Mouse (Mus musculus) stomach, embryonic 15.5 days (tissue): ENCODE results near the gene Cldn16. TPM values are rescaled to one million over a fixed set of nuclear protein-coding genes. Genes with fewer than 3 reads are reported as not detected.

Experiments used
- ATAC-seq: fragments of 200-750 bp; cut with Nextera tagmentation; 2 replicates; pipeline ENCODE4 v1.8.0; 2017; ENCODE audit warnings: low read depth, moderate number of reproducible peaks, moderate TSS enrichment; ENCODE audit not compliant: insufficient read depth, low FRiP score
- H3K27ac ChIP-seq: fragments of 300-500 bp; sonication (generic); 2 replicates; pipeline ENCODE4 v1.5.1; 2015; ENCODE audit warnings: mild to moderate bottlenecking, inconsistent platforms
- H3K27me3 ChIP-seq: fragments of 300-500 bp; sonication (generic); replicated peaks from 2 replicates; pipeline ENCODE4 v1.6.1; 2015; ENCODE audit warnings: inconsistent platforms
- H3K36me3 ChIP-seq: fragments of 300-500 bp; sonication (generic); 2 replicates; pipeline ENCODE4 v1.6.1; 2015; ENCODE audit warnings: inconsistent platforms
- H3K4me1 ChIP-seq: fragments of 300-500 bp; sonication (generic); 2 replicates; pipeline ENCODE4 v1.6.1; 2015; ENCODE audit warnings: inconsistent platforms
- H3K4me2 ChIP-seq: fragments of 300-500 bp; sonication (generic); 2 replicates; pipeline ENCODE4 v1.6.1; 2015; ENCODE audit warnings: mild to moderate bottlenecking, inconsistent platforms
- H3K4me3 ChIP-seq: fragments of 300-500 bp; sonication (generic); replicated peaks from 2 replicates; pipeline ENCODE4 v1.5.1; 2015; ENCODE audit warnings: inconsistent platforms
- H3K9ac ChIP-seq: fragments of 300-500 bp; sonication (generic); 2 replicates; pipeline ENCODE4 v1.6.1; 2015; ENCODE audit warnings: inconsistent platforms
- H3K9me3 ChIP-seq: fragments of 300-500 bp; sonication (generic); 2 replicates; pipeline ENCODE4 v1.6.1; 2016; ENCODE audit warnings: inconsistent platforms
- whole genome bisulfite sequencing: fragments of 180-500 bp; shearing (Covaris S2); methylation state at CpG from one replicate; pipeline ENCODE4 v1.1.7; 2015; 5-methylcytosine and 5-hydroxymethylcytosine counted together
- polyA plus RNA-seq: library from polyadenylated mRNA; unstranded; fragments of >200 nt; fragmentation: Nextera tagmentation; extraction: Ambion mirVana; gene quantifications from 2 replicates; pipeline ENCODE4 v1.2.1, GENCODE M21; 2015

Gene Cldn16
- polyA plus RNA-seq, result not detected in 2 replicates

- H3K4me2 ChIP-seq, result no peak within 1 kb of the TSS
- ATAC-seq, result no peak
- H3K36me3 ChIP-seq, result no peaks in the 10 kb centered on the region
- 77% methylated on average over 7 of the region's 7 CpGs for WGBS
- H3K27ac ChIP-seq, result no peak within 1 kb of the TSS
- no peak within 1 kb of the TSS for H3K4me3 ChIP-seq
- no peak within 1 kb of the TSS for H3K9ac ChIP-seq
- no peaks in the 10 kb centered on the region for H3K27me3 ChIP-seq
- H3K9me3 ChIP-seq, result no peaks in the 10 kb centered on the region
- no peaks in the 10 kb centered on the region for H3K4me1 ChIP-seq
These were observed at the start of gene Cldn16 for GRCm38 (mm10) chr16:26462835-26463234. Gene Cldn16 (plus strand): TSS chr16:26463135.

- 79% methylated on average over 3 of the region's 3 CpGs for WGBS
- H3K9ac ChIP-seq, result no peak overlapping the region
- no peak overlapping the region for H3K27ac ChIP-seq
- no peak overlapping the region for H3K4me2 ChIP-seq
- H3K9me3 ChIP-seq, result no peaks in the 10 kb centered on the region
- no peaks in the 10 kb centered on the region for H3K27me3 ChIP-seq
- H3K36me3 ChIP-seq, result no peaks in the 10 kb centered on the region
- no peak overlapping the region for H3K4me3 ChIP-seq
- no peak for ATAC-seq
- H3K4me1 ChIP-seq, result no peaks in the 10 kb centered on the region
These were observed 44.3 kb upstream of the Cldn16 start for GRCm38 (mm10) chr16:26418616-26419015.

- H3K27me3 ChIP-seq, result no peaks in the 10 kb centered on the region
- ATAC-seq, result no peak
- no peaks in the 10 kb centered on the region for H3K4me1 ChIP-seq
- WGBS, result 88% methylated on average over 4 of the region's 4 CpGs
- H3K9me3 ChIP-seq, result no peaks in the 10 kb centered on the region
- H3K36me3 ChIP-seq, result no peaks in the 10 kb centered on the region
- H3K4me3 ChIP-seq, result no peak overlapping the region
- H3K9ac ChIP-seq, result no peak overlapping the region
- no peak overlapping the region for H3K4me2 ChIP-seq
- no peak overlapping the region for H3K27ac ChIP-seq
These were observed 40.9 kb upstream of the Cldn16 start for GRCm38 (mm10) chr16:26422078-26422477.

GRCm38 (mm10) chr16:26430246-26430645 is 32.7 kb upstream of the Cldn16 start:
- 44% methylated on average over 3 of the region's 3 CpGs for WGBS
- no peak overlapping the region for H3K27ac ChIP-seq

GRCm38 (mm10) chr16:26433486-26433885 is 29.4 kb upstream of the Cldn16 start:
- H3K4me2 ChIP-seq, result no peak overlapping the region
- H3K9me3 ChIP-seq, result no peaks in the 10 kb centered on the region
- H3K27me3 ChIP-seq, result no peaks in the 10 kb centered on the region
- H3K4me3 ChIP-seq, result no peak overlapping the region
- no peaks in the 10 kb centered on the region for H3K36me3 ChIP-seq
- no peaks in the 10 kb centered on the region for H3K4me1 ChIP-seq
- no peak overlapping the region for H3K27ac ChIP-seq
- H3K9ac ChIP-seq, result no peak overlapping the region
- 41% methylated on average over 2 of the region's 2 CpGs for WGBS
- ATAC-seq, result no peak

More at GRCm38 (mm10) chr16:26430246-26430645, 32.7 kb upstream of the Cldn16 start:
- no peaks in the 10 kb centered on the region for H3K27me3 ChIP-seq
- ATAC-seq, result no peak
- no peaks in the 10 kb centered on the region for H3K4me1 ChIP-seq
- H3K4me2 ChIP-seq, result no peak overlapping the region
- no peaks in the 10 kb centered on the region for H3K36me3 ChIP-seq
- no peak overlapping the region for H3K9ac ChIP-seq
- H3K4me3 ChIP-seq, result no peak overlapping the region
- no peaks in the 10 kb centered on the region for H3K9me3 ChIP-seq

GRCm38 (mm10) chr16:26440031-26440430 is 22.9 kb upstream of the Cldn16 start:
- ATAC-seq, result no peak
- no peaks in the 10 kb centered on the region for H3K27me3 ChIP-seq
- WGBS, result 83% methylated on average over 3 of the region's 3 CpGs
- no peak overlapping the region for H3K4me2 ChIP-seq
- no peak overlapping the region for H3K9ac ChIP-seq
- no peaks in the 10 kb centered on the region for H3K36me3 ChIP-seq
- H3K4me1 ChIP-seq, result no peaks in the 10 kb centered on the region
- no peaks in the 10 kb centered on the region for H3K9me3 ChIP-seq
- H3K4me3 ChIP-seq, result no peak overlapping the region
- no peak overlapping the region for H3K27ac ChIP-seq

- Histone ChIP-seq H3K9ac (no peak overlapping the region), H3K27me3 (no peaks in the 10 kb centered on the region), H3K36me3 (no peaks in the 10 kb centered on the region), H3K4me1 (no peaks in the 10 kb centered on the region), H3K4me2 (no peak overlapping the region), H3K27ac (no peak overlapping the region), H3K4me3 (no peak overlapping the region), H3K9me3 (no peaks in the 10 kb centered on the region)
- no peak for ATAC-seq
- 75% methylated on average over 3 of the region's 3 CpGs for WGBS
These were observed 21.8 kb upstream of the Cldn16 start for GRCm38 (mm10) chr16:26441156-26441555.

GRCm38 (mm10) chr16:26444843-26445242 is 18.1 kb upstream of the Cldn16 start:
- no peak overlapping the region for H3K4me3 ChIP-seq
- no peak overlapping the region for H3K27ac ChIP-seq
- H3K4me1 ChIP-seq, result no peaks in the 10 kb centered on the region
- H3K4me2 ChIP-seq, result no peak overlapping the region
- no peak for ATAC-seq
- no peaks in the 10 kb centered on the region for H3K9me3 ChIP-seq
- H3K27me3 ChIP-seq, result no peaks in the 10 kb centered on the region
- H3K9ac ChIP-seq, result no peak overlapping the region
- H3K36me3 ChIP-seq, result no peaks in the 10 kb centered on the region

- Histone ChIP-seq H3K36me3 (no peaks in the 10 kb centered on the region), H3K4me1 (no peaks in the 10 kb centered on the region), H3K27ac (no peak overlapping the region), H3K9ac (no peak overlapping the region), H3K4me2 (no peak overlapping the region), H3K9me3 (no peaks in the 10 kb centered on the region), H3K4me3 (no peak overlapping the region), H3K27me3 (no peaks in the 10 kb centered on the region)
- 55% methylated on average over 2 of the region's 2 CpGs for WGBS
- no peak for ATAC-seq
These were observed 15.3 kb upstream of the Cldn16 start for GRCm38 (mm10) chr16:26447594-26447993.

GRCm38 (mm10) chr16:26454163-26454562 is 8.8 kb upstream of the Cldn16 start:
- no peaks in the 10 kb centered on the region for H3K9me3 ChIP-seq
- H3K9ac ChIP-seq, result no peak overlapping the region
- H3K4me1 ChIP-seq, result no peaks in the 10 kb centered on the region
- no peak overlapping the region for H3K4me2 ChIP-seq
- H3K27ac ChIP-seq, result no peak overlapping the region
- no peaks in the 10 kb centered on the region for H3K27me3 ChIP-seq
- ATAC-seq, result no peak
- no peaks in the 10 kb centered on the region for H3K36me3 ChIP-seq
- no peak overlapping the region for H3K4me3 ChIP-seq
- WGBS, result 50% methylated on average over 3 of the region's 3 CpGs

GRCm38 (mm10) chr16:26456182-26456581 is 6.8 kb upstream of the Cldn16 start:
- Histone ChIP-seq H3K4me2 (no peak overlapping the region), H3K9me3 (no peaks in the 10 kb centered on the region), H3K4me3 (no peak overlapping the region), H3K27ac (no peak overlapping the region), H3K9ac (no peak overlapping the region), H3K4me1 (no peaks in the 10 kb centered on the region), H3K27me3 (no peaks in the 10 kb centered on the region), H3K36me3 (no peaks in the 10 kb centered on the region)
- 78% methylated on average over 2 of the region's 2 CpGs for WGBS
- ATAC-seq, result no peak

- Histone ChIP-seq H3K27me3 (no peaks in the 10 kb centered on the region), H3K4me1 (no peaks in the 10 kb centered on the region), H3K9me3 (no peaks in the 10 kb centered on the region), H3K36me3 (no peaks in the 10 kb centered on the region), H3K4me2 (no peak overlapping the region), H3K27ac (no peak overlapping the region), H3K9ac (no peak overlapping the region), H3K4me3 (no peak overlapping the region)
- 85% methylated on average over 4 of the region's 4 CpGs for WGBS
- ATAC-seq, result no peak
These were observed 3.6 kb downstream of the Cldn16 start for GRCm38 (mm10) chr16:26466535-26466934.

GRCm38 (mm10) chr16:26471254-26471653 is 8.3 kb downstream of the Cldn16 start:
- ATAC-seq, result no peak
- Histone ChIP-seq H3K4me2 (no peak overlapping the region), H3K27ac (no peak overlapping the region), H3K27me3 (no peaks in the 10 kb centered on the region), H3K4me3 (no peak overlapping the region), H3K36me3 (no peaks in the 10 kb centered on the region), H3K9me3 (no peaks in the 10 kb centered on the region), H3K4me1 (no peaks in the 10 kb centered on the region), H3K9ac (no peak overlapping the region)
- 86% methylated on average over 4 of the region's 4 CpGs for WGBS
